Mouse (Mus musculus) forebrain, embryonic 14.5 days (tissue): ENCODE data around the gene Pde10a. TPM values are rescaled to one million over a fixed set of nuclear protein-coding genes. Genes with fewer than 3 reads are reported as not detected.

Experiments
- ATAC-seq: fragments of 200-750 bp; cut with Nextera tagmentation; 2 replicates; pipeline ENCODE4 v1.8.0; 2017; ENCODE audit warnings: mild to moderate bottlenecking, moderate library complexity
- DNase-seq: peaks from one replicate; pipeline ENCODE4 v3.0.0-alpha.2; 2015; ENCODE audit warnings: low spot score
- H3K27ac ChIP-seq: fragments of 300-500 bp; sonication (generic); 2 replicates; pipeline ENCODE4 v1.5.1; 2014; ENCODE audit warnings: low read depth, mild to moderate bottlenecking, control low read depth, low read length, moderate library complexity
- H3K27me3 ChIP-seq: fragments of 300-500 bp; sonication (generic); replicated peaks from 2 replicates; pipeline ENCODE4 v1.6.1; 2014; ENCODE audit warnings: low read length, control low read depth, mixed read lengths; ENCODE audit not compliant: control insufficient read depth, insufficient read depth
- H3K36me3 ChIP-seq: fragments of 300-500 bp; sonication (generic); 2 replicates; pipeline ENCODE4 v1.6.1; 2014; ENCODE audit warnings: low read length, control low read depth; ENCODE audit not compliant: control insufficient read depth, insufficient read depth
- H3K4me1 ChIP-seq: fragments of 300-500 bp; sonication (generic); 2 replicates; pipeline ENCODE4 v1.6.1; 2014; ENCODE audit warnings: antibody characterized with exemption, low read length, control low read depth; ENCODE audit not compliant: control insufficient read depth, insufficient read depth
- H3K4me2 ChIP-seq: fragments of 300-500 bp; sonication (generic); 2 replicates; pipeline ENCODE4 v1.6.1; 2014; ENCODE audit warnings: mild to moderate bottlenecking, control low read depth, low read length
- H3K4me3 ChIP-seq: fragments of 300-500 bp; sonication (generic); 2 replicates; pipeline ENCODE4 v1.5.1; 2014; ENCODE audit warnings: low read depth, low read length, control low read depth
- H3K9ac ChIP-seq: fragments of 300-500 bp; sonication (generic); 2 replicates; pipeline ENCODE4 v1.6.1; 2014; ENCODE audit warnings: mild to moderate bottlenecking, low read length, control low read depth, moderate library complexity
- H3K9me3 ChIP-seq: fragments of 300-500 bp; sonication (generic); replicated peaks from 2 replicates; pipeline ENCODE4 v1.6.1; 2016; ENCODE audit warnings: low read length, control low read depth, mixed read lengths; ENCODE audit not compliant: control insufficient read depth
- WGBS: fragments of 180-500 bp; shearing (Covaris S2); extraction: QIAGEN DNeasy Blood & Tissue Kit; methylation state at CpG from one replicate; pipeline ENCODE4 v1.1.7; 2014; 5-methylcytosine and 5-hydroxymethylcytosine counted together
- polyA plus RNA-seq: library from polyadenylated mRNA; unstranded; fragments of >200 nt; fragmentation: Nextera tagmentation; extraction: Ambion mirVana; gene quantifications from 2 replicates; pipeline ENCODE4 v1.2.1, GENCODE M21; 2014

Gene Pde10a
- polyA plus RNA-seq, 1 experiment from 2014 or later, result 12.1 TPM

- DNase-seq, result no peak
- Histone ChIP-seq H3K9ac (no peak overlapping the region), H3K4me2 (no peak overlapping the region), H3K4me1 (no peaks in the 10 kb centered on the region), H3K4me3 (no peak overlapping the region), H3K27me3 (no peaks in the 10 kb centered on the region), H3K36me3 (no peaks in the 10 kb centered on the region), H3K9me3 (no peaks in the 10 kb centered on the region), H3K27ac (no peak overlapping the region)
- ATAC-seq, result no peak
- 91% methylated on average over 6 of the region's 6 CpGs for whole genome bisulfite sequencing
These were observed 252.5 kb downstream of the Pde10a start for GRCm38 (mm10) chr17:8777710-8778109.

- Histone ChIP-seq H3K9me3 (no peaks in the 10 kb centered on the region), H3K4me2 (no peak overlapping the region), H3K4me3 (no peak overlapping the region), H3K9ac (no peak overlapping the region), H3K27me3 (no peaks in the 10 kb centered on the region), H3K27ac (no peak overlapping the region), H3K36me3 (no peaks in the 10 kb centered on the region), H3K4me1 (no peaks in the 10 kb centered on the region)
- WGBS, result 64% methylated on average over 5 of the region's 5 CpGs
- no peak for DNase-seq
- ATAC-seq, result no peak
These were observed 253.7 kb downstream of the Pde10a start for GRCm38 (mm10) chr17:8778839-8779238.

GRCm38 (mm10) chr17:8780484-8780883 lies 255.3 kb downstream of the Pde10a start:
- no peak overlapping the region for H3K4me3 ChIP-seq
- 85% methylated on average over 4 of the region's 4 CpGs for WGBS
- ATAC-seq (no peak), DNase-seq (no peak)
- H3K9me3 ChIP-seq, result no peaks in the 10 kb centered on the region
- no peaks in the 10 kb centered on the region for H3K36me3 ChIP-seq
- no peaks in the 10 kb centered on the region for H3K27me3 ChIP-seq
- no peaks in the 10 kb centered on the region for H3K4me1 ChIP-seq
- H3K9ac ChIP-seq, result no peak overlapping the region
- no peak overlapping the region for H3K27ac ChIP-seq
- H3K4me2 ChIP-seq, result no peak overlapping the region

- no peak overlapping the region for H3K27ac ChIP-seq
- no peaks in the 10 kb centered on the region for H3K27me3 ChIP-seq
- ATAC-seq (no peak), DNase-seq (no peak)
- no peaks in the 10 kb centered on the region for H3K9me3 ChIP-seq
- H3K4me3 ChIP-seq, result no peak overlapping the region
- H3K4me2 ChIP-seq, result no peak overlapping the region
- H3K9ac ChIP-seq, result no peak overlapping the region
- 91% methylated on average over 2 of the region's 2 CpGs for WGBS
- no peaks in the 10 kb centered on the region for H3K4me1 ChIP-seq
- no peaks in the 10 kb centered on the region for H3K36me3 ChIP-seq
These were observed 255.9 kb downstream of the Pde10a start for GRCm38 (mm10) chr17:8781040-8781439.

- Histone ChIP-seq H3K27me3 (no peaks in the 10 kb centered on the region), H3K4me2 (no peak overlapping the region), H3K9me3 (no peaks in the 10 kb centered on the region), H3K4me3 (no peak overlapping the region), H3K27ac (no peak overlapping the region), H3K9ac (no peak overlapping the region), H3K4me1 (no peaks in the 10 kb centered on the region), H3K36me3 (no peaks in the 10 kb centered on the region)
- DNase-seq, result no peak
- 77% methylated on average over 1 of the region's 1 CpGs for WGBS
- ATAC-seq, result no peak
These were observed 256.4 kb downstream of the Pde10a start for GRCm38 (mm10) chr17:8781576-8781975.

GRCm38 (mm10) chr17:8785908-8786307 lies 260.7 kb downstream of the Pde10a start:
- H3K4me1 ChIP-seq, result no peaks in the 10 kb centered on the region
- DNase-seq (no peak), ATAC-seq (no peak)
- 42% methylated on average over 6 of the region's 6 CpGs for WGBS
- no peak overlapping the region for H3K4me3 ChIP-seq
- no peak overlapping the region for H3K9ac ChIP-seq
- no peak overlapping the region for H3K4me2 ChIP-seq
- H3K36me3 ChIP-seq, result no peaks in the 10 kb centered on the region
- H3K9me3 ChIP-seq, result no peaks in the 10 kb centered on the region
- no peaks in the 10 kb centered on the region for H3K27me3 ChIP-seq
- H3K27ac ChIP-seq, result no peak overlapping the region

GRCm38 (mm10) chr17:8786484-8786883 lies 261.3 kb downstream of the Pde10a start:
- DNase-seq (no peak), ATAC-seq (no peak)
- Histone ChIP-seq H3K9ac (no peak overlapping the region), H3K4me2 (no peak overlapping the region), H3K36me3 (no peaks in the 10 kb centered on the region), H3K4me1 (no peaks in the 10 kb centered on the region), H3K27ac (no peak overlapping the region), H3K9me3 (no peaks in the 10 kb centered on the region), H3K4me3 (no peak overlapping the region), H3K27me3 (no peaks in the 10 kb centered on the region)
- 95% methylated on average over 4 of the region's 4 CpGs for WGBS

- Histone ChIP-seq H3K4me2 (no peak overlapping the region), H3K27me3 (no peaks in the 10 kb centered on the region), H3K9me3 (no peaks in the 10 kb centered on the region), H3K9ac (no peak overlapping the region), H3K4me1 (no peaks in the 10 kb centered on the region), H3K4me3 (no peak overlapping the region), H3K36me3 (no peaks in the 10 kb centered on the region), H3K27ac (no peak overlapping the region)
- WGBS, result 70% methylated on average over 8 of the region's 8 CpGs
- ATAC-seq, result no peak
- no peak for DNase-seq
These were observed 262.6 kb downstream of the Pde10a start for GRCm38 (mm10) chr17:8787762-8788161.

GRCm38 (mm10) chr17:8791561-8791960 lies 266.4 kb downstream of the Pde10a start:
- H3K4me2 ChIP-seq, result no peak overlapping the region
- H3K27ac ChIP-seq, result no peak overlapping the region
- WGBS, result 71% methylated on average over 4 of the region's 4 CpGs
- DNase-seq, result no peak
- no peaks in the 10 kb centered on the region for H3K4me1 ChIP-seq
- no peak overlapping the region for H3K4me3 ChIP-seq
- H3K36me3 ChIP-seq, result no peaks in the 10 kb centered on the region
- H3K9me3 ChIP-seq, result no peaks in the 10 kb centered on the region
- H3K9ac ChIP-seq, result no peak overlapping the region
- ATAC-seq, result no peak
- 0 out of 2 replicates have a peak, but pooled peaks cover 3% of the 10 kb centered on the region for H3K27me3 ChIP-seq
